Mouse (Mus musculus) frontal cortex, postnatal 10 days (tissue): Measurements from ENCODE around the gene Prok2.

ENCODE experiments used
- DNase-seq, 2 experiments: peaks; one replicate each; pipeline ENCODE4 v3.0.0; 2022; ENCODE audit warnings: low spot score in 2 of 2, mixed read lengths in 1 of 2

Gene Prok2

DNA sequence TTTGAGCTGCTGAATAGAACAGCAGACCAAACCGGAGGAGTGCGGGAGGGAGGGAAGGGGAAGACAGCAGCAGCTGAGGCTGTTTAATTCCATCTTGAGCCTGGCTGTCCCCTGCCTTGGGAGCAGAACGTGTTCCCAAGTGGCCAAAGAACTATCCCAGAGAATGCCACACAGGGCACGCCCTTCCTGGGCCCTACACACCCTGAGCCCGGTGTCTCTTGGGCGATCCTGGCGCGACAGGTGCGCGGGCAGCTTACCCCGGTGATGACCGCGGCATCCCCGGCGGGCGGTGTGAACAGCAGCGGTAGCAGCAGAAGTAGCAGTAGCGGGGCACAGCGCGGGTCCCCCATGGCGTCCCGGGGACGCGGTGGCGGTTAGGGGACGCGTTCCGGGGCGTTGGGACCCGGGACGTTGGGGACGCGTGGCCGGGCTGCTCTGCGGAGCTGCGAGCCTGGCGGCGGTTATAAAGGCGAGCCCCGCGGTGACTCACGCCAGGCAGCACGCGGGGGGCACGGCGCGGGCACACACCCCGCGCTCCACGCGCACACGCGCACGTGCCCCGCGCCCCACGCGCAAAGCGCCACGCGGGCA is at the start of gene Prok2:
Gene Prok2 (minus strand): TSS at position 422 of the 591 bp plus-strand sequence.
- peak in 1 of 2 experiments; percentile 12 for DNase-seq

GRCm38 (mm10) chr6:99774680-99775079 is 48.5 kb upstream of the Prok2 start:
- no peak for DNase-seq

GRCm38 (mm10) chr6:99768495-99768894 is 42.3 kb upstream of the Prok2 start:
- DNase-seq = no peak

- no peak for DNase-seq
Measured at GRCm38 (mm10) chr6:99764916-99765315, 38.7 kb upstream of the Prok2 start.

DNA sequence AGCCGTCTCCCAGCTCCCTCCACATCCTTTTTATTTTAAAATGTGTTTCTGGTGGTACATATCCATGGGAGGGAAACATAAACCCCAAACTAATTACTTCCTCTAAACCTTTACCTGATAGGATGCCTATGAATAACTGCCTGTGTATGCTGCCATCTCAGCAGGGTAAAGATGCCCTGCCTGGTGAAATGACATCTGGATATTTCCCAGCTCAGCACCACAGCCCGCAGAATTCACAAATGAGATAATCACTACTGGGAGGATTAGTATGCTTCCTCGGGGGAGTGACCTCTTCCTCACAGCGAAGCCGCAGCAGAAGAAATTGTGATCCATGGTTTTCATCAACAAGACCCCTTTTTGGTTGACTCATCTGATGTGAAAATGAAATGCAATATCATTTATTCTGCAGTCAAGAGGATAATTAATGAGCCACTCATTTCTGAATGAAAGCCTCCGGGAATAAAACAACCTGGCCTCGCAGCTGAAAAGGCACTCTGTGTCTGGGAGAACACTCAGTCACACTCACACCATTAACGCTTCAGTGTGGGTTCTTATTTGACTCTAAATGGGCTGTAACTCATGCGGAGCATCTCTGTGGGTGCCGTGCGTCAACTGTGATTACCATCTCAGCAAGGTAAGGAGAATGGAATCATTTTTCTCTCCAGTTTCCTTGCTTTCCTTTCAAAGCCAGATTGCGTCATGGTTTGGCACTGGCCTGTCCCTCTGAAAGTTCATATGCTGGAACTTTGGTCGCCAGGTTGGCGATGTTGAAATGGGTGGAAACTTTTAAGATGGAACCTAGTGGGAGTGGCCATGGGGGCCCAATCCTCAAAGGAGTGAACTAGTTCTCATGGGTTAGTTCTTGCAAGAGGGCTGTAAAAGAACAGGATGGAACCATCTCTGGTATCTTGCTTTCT is 36.1 kb upstream of the Prok2 start:
- DNase-seq = no peak

DNA sequence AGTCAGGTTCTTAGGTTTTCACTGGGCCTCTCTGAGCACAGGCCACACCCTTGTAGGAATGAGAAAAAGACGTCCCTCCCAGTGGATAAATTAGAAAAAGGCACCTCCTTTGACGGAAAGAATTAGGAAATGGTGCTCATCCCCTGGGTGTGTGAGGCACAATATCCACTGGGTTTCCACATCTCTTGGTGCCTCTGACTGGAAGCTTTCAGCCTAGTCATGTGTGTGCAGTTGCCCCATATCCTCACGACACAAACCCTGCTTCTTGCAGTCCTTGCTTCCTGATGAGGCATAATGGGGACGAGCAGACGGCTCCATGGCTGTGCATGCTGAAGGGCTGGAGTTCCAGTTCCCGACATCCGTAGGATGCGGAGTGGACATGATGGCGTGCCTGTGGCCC is 29.9 kb upstream of the Prok2 start:
- no peak for DNase-seq

GRCm38 (mm10) chr6:99751308-99751707 is 25.1 kb upstream of the Prok2 start:
- DNase-seq = no peak

- no peak for DNase-seq
Measured at GRCm38 (mm10) chr6:99746275-99746674, 20.1 kb upstream of the Prok2 start.

DNA sequence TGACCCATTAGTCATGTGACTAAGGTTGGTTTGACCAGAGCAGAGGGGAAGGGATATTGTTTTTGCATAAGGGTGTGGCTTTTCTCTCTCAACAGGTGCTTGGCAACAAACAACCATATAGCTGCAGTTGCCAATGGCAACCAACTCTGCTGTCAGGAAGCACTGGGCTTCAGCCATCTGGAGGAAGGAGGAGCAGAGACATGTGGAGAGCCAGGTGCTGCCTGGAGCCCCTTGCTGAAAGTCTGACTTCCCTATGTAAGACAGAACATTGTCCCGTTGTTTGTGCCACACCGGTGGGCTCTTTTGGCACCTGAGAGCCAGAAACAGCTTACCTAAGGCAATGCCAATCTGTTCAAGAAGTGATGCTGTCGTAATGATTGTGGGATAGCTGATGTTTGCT is 16.7 kb upstream of the Prok2 start:
- no peak for DNase-seq

DNA sequence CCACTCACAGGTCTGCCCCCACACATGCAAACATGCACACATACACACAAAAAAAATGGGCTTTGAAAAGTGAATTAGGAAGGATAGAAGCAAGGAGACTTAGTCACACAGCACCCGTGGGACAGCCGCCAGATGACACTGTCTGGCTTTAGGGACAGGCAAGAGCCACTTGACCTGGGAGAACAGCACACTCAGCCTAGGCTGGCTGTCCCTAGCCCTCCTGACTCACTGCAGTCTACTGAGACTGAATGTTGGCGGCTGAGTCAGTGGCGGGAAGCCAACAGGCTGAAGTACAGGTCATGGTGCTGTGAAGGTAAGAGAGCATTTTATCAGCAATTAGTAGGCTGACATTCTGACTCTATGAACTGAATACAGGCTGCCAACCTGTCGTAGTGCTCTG is 8.5 kb upstream of the Prok2 start:
- DNase-seq = no peak

- no peak for DNase-seq
Measured at GRCm38 (mm10) chr6:99732673-99733072, 6.5 kb upstream of the Prok2 start.

GRCm38 (mm10) chr6:99731926-99732325 is 5.7 kb upstream of the Prok2 start:
- no peak for DNase-seq

DNA sequence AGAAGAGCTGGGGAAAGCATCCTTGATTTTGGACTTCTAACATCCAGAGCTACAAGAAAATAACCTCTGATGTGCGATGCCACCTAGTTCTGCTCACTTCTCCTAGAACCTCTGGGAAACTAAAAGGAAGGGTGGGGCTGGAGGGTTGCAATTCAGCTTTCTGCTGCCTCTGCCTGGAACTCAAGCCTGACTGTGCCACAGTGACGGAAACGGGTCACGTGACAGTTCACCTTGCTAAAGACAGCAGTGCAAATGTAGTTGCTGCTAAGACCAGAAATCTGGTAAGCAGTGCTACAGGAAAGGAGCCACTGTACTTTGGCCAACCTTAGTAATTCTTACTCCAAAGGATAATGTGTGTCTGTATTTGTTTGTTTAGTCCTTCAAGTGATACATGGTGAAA is 3.7 kb upstream of the Prok2 start:
- DNase-seq = no peak

DNA sequence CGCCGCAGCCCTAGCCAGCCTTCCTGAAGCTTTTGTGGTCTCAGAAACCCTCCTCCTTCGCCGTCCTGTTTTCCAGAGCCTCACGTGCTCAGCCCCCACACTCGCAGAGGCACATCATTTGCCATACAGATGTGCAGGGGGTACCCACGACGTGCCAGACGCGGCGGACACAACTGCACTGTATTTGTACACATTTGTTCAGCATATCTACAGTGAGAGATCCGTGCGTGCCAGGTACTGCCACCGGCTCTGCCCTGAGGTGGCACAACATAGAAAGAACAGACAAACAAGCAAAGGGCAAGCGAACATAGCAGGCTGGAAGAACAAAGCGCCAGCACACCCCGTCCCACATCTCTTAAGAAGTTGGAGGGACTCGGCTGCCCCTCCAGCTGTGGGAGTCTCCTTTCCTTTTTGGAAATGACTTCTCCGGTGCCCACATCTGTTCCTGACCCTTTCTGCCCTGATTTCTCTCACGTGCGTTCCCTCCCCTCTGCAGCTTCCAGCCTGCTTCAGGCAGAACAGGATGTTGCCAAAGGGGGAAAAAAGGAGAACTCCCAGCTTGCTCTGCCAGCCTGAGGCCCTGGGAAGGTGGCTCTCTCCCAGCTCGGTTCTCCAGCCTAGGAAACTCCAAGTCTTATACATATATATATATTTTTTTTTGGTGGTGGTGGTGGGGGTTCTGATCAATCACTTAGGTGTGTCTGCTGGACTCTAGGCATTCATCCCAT is 548 bp upstream of the Prok2 start:
- no peak for DNase-seq

GRCm38 (mm10) chr6:99722390-99722789 is 3.8 kb downstream of the Prok2 start:
- no peak for DNase-seq

- no peak for DNase-seq
Measured at GRCm38 (mm10) chr6:99721032-99721431, 5.2 kb downstream of the Prok2 start.

DNA sequence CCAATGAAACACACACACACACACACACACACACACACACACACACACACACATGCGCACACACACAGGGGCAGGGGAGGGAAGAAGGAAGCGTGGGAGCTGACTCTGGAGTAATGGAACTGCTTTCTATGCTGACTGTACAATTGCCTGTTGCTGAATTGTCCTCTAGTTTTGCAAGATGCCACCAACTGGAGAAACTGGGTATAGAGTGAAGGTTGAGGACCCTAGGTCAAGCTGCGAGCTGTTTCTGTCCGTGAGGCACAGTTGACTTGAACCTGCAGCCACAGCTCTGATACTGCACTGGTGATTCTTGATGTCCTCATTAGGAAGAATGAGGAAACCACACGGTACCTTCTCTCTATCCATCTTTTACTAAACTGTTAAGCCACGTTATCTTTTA is 10.3 kb downstream of the Prok2 start:
- no peak for DNase-seq

DNA sequence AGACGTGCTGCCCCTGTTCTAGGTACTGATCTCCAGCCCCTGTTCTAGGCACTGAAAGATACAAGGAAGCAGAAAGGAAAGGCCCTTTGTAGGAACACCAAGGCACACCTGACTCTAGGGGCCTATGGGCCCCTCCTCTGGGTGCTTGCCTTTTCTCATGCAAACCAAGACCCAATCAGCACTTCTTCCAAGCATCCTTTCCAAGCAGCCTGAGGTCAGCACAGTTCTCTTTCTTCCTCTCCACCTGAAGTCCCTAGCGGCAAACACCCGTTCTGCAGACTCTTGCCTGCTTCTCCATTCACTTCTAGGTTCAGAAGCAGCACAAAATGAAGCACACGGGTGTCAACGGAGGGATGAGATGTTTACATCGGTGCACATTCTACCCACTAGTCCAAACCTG is 11.0 kb downstream of the Prok2 start:
- DNase-seq = no peak

GRCm38 (mm10) chr6:99713256-99713655 is 12.9 kb downstream of the Prok2 start:
- DNase-seq = no peak

GRCm38 (mm10) chr6:99711576-99712101 is 14.6 kb downstream of the Prok2 start:
- DNase-seq = no peak

DNA sequence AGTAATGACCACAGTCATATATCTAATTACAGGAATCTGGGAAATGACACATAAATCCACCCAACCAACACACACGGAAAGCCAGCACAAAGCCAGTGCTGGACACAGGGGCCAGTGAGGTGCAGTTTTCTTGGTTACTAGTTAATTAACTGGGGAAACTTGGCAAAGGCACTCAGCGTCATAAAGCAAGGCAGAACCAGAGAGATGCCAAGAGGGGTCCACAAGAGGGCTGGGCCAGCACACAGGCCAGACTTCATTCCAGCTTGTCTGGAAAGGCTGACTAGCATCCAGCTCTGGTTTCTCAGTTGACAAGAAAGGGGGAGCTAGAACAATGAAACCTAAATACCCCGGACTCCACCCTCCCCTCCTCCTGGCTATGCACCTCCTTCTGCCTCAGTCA is 25.7 kb downstream of the Prok2 start:
- DNase-seq = no peak
